Mouse (Mus musculus) heart, adult 11 months (tissue): ENCODE results near the gene Olfr718-ps1.

Source experiments
- DNase-seq: peaks from one replicate; pipeline ENCODE4 v3.0.0; 2022

The Olfr718-ps1 gene

GRCm38 (mm10) chr5:143127837-143128236, 19.5 kb downstream of the Olfr718-ps1 start:
- DNase-seq: no peak

- no peak for DNase-seq
Measured at GRCm38 (mm10) chr5:143126908-143127307, 20.5 kb downstream of the Olfr718-ps1 start.

- no peak for DNase-seq
Measured at GRCm38 (mm10) chr5:143126089-143126488, 21.3 kb downstream of the Olfr718-ps1 start.

GRCm38 (mm10) chr5:143125601-143126000, 21.8 kb downstream of the Olfr718-ps1 start:
- no peak for DNase-seq

- no peak for DNase-seq
Measured at GRCm38 (mm10) chr5:143124805-143125378, 22.5 kb downstream of the Olfr718-ps1 start.

- DNase-seq: no peak
Measured at GRCm38 (mm10) chr5:143122673-143123072, 24.7 kb downstream of the Olfr718-ps1 start.

GRCm38 (mm10) chr5:143122125-143122524, 25.3 kb downstream of the Olfr718-ps1 start:
- DNase-seq: no peak

GRCm38 (mm10) chr5:143112281-143113246, 34.8 kb downstream of the Olfr718-ps1 start, which contains the start of gene Rnf216:
TSS of gene Rnf216 (minus strand) at chr5:143112994.
- DNase-seq: peak; percentile 100

- DNase-seq: peak; percentile 73
Measured at GRCm38 (mm10) chr5:143106842-143107241, 40.5 kb downstream of the Olfr718-ps1 start.

- DNase-seq: peak; percentile 77
Measured at GRCm38 (mm10) chr5:143103231-143103630, 44.1 kb downstream of the Olfr718-ps1 start.

- peak; percentile 84 for DNase-seq
Measured at GRCm38 (mm10) chr5:143101626-143102025, 45.8 kb downstream of the Olfr718-ps1 start.

- DNase-seq: peak; percentile 63
Measured at GRCm38 (mm10) chr5:143095256-143095655, 52.1 kb downstream of the Olfr718-ps1 start.

- DNase-seq: peak; percentile 68
Measured at GRCm38 (mm10) chr5:143092891-143093290, 54.5 kb downstream of the Olfr718-ps1 start.

GRCm38 (mm10) chr5:143084898-143085297, 62.5 kb downstream of the Olfr718-ps1 start:
- no peak for DNase-seq
